Mouse (Mus musculus): Measurements from ENCODE around the gene Igf1r. TPM values are rescaled to one million over a fixed set of nuclear protein-coding genes. Genes with fewer than 3 reads are reported as not detected.

The Igf1r gene
- total RNA-seq, 1 experiment = 23.5 TPM

- DNase-seq (ENCODE audit: low read depth, low spot score) = no peak
- in situ Hi-C loops (cut with MboI; ENCODE audit: low sequenced_read_pairs in 2 of 2, unreplicated experiment in 2 of 2) = no loop called here
- Histone ChIP-seq H3K9ac (ENCODE audit: insufficient read depth, low read depth, low read length, poor library complexity, severe bottlenecking) (no peak overlapping the region), H3K36me3 (ENCODE audit: control insufficient read depth, insufficient read depth, low read length, poor library complexity, severe bottlenecking) (no peaks in the 10 kb centered on the region), H3K27ac (ENCODE audit: insufficient read depth, low read depth, low read length, poor library complexity, severe bottlenecking) (no peak overlapping the region), H3K9me3 (ENCODE audit: control insufficient read depth, insufficient read depth, low read depth, low read length) (no peaks in the 10 kb centered on the region), H3K4me1 (ENCODE audit: control insufficient read depth in 2 of 2, insufficient read depth in 2 of 2, low read length in 2 of 2, poor library complexity in 1 of 2) (peaks cover 0 to 2% of the 10 kb centered on the region in 2 experiments; a peak in 1 of 4 replicates), H3K4me3 (ENCODE audit: insufficient read depth in 1 of 2, low read depth in 1 of 2, low read length in 2 of 2, poor library complexity in 1 of 2, severe bottlenecking in 1 of 2) (no peak overlapping the region)
- no peak for TF ChIP-seq CHD2 (IDR thresholded peaks at IDR 0.05; ENCODE audit: low read depth, low read length)
- TF ChIP-seq MAFK (IDR thresholded peaks at IDR 0.05; ENCODE audit: insufficient read depth, low read depth, low read length) = no peak
- TF ChIP-seq ZC3H11A (IDR thresholded peaks at IDR 0.05; ENCODE audit: borderline replicate concordance, low read depth, low read length) = no peak
- no peak for TF ChIP-seq HCFC1 (IDR thresholded peaks at IDR 0.05; ENCODE audit: borderline replicate concordance, insufficient read depth, low read length)
- TF ChIP-seq ZNF384 (IDR thresholded peaks at IDR 0.05; ENCODE audit: low read depth, low read length) = no peak
Observed at GRCm38 (mm10) chr7:68100388-68100787, 147.8 kb downstream of the Igf1r start.

- Histone ChIP-seq H3K36me3 (ENCODE audit: control insufficient read depth, insufficient read depth, low read length, poor library complexity, severe bottlenecking) (no peaks in the 10 kb centered on the region), H3K4me3 (ENCODE audit: insufficient read depth in 1 of 2, low read depth in 1 of 2, low read length in 2 of 2, poor library complexity in 1 of 2, severe bottlenecking in 1 of 2) (no peak overlapping the region), H3K4me1 (ENCODE audit: control insufficient read depth in 2 of 2, insufficient read depth in 2 of 2, low read length in 2 of 2, poor library complexity in 1 of 2) (peaks cover 0 to 2% of the 10 kb centered on the region in 2 experiments; a peak in 1 of 4 replicates), H3K9ac (ENCODE audit: insufficient read depth, low read depth, low read length, poor library complexity, severe bottlenecking) (no peak overlapping the region), H3K27ac (ENCODE audit: insufficient read depth, low read depth, low read length, poor library complexity, severe bottlenecking) (no peak overlapping the region), H3K9me3 (ENCODE audit: control insufficient read depth, insufficient read depth, low read depth, low read length) (no peaks in the 10 kb centered on the region)
- TF ChIP-seq ZNF384 (IDR thresholded peaks at IDR 0.05; ENCODE audit: low read depth, low read length) = no peak
- TF ChIP-seq ZC3H11A (IDR thresholded peaks at IDR 0.05; ENCODE audit: borderline replicate concordance, low read depth, low read length) = no peak
- no peak for TF ChIP-seq MAFK (IDR thresholded peaks at IDR 0.05; ENCODE audit: insufficient read depth, low read depth, low read length)
- TF ChIP-seq HCFC1 (IDR thresholded peaks at IDR 0.05; ENCODE audit: borderline replicate concordance, insufficient read depth, low read length) = no peak
- no peak for TF ChIP-seq CHD2 (IDR thresholded peaks at IDR 0.05; ENCODE audit: low read depth, low read length)
- DNase-seq (ENCODE audit: low read depth, low spot score) = no peak
- in situ Hi-C loops (cut with MboI; ENCODE audit: low sequenced_read_pairs in 2 of 2, unreplicated experiment in 2 of 2) = no loop called here
Observed at GRCm38 (mm10) chr7:68102456-68103177, 150.0 kb downstream of the Igf1r start.

- H3K9ac ChIP-seq (ENCODE audit: insufficient read depth, low read depth, low read length, poor library complexity, severe bottlenecking) = no peak overlapping the region
- H3K4me3 ChIP-seq (ENCODE audit: insufficient read depth in 1 of 2, low read depth in 1 of 2, low read length in 2 of 2, poor library complexity in 1 of 2, severe bottlenecking in 1 of 2) = no peak overlapping the region
- DNase-seq (ENCODE audit: low read depth, low spot score) = no peak
- peaks cover 0 to 2% of the 10 kb centered on the region in 2 experiments; a peak in 1 of 4 replicates for H3K4me1 ChIP-seq (ENCODE audit: control insufficient read depth in 2 of 2, insufficient read depth in 2 of 2, low read length in 2 of 2, poor library complexity in 1 of 2)
- TF ChIP-seq ZNF384 (IDR thresholded peaks at IDR 0.05; ENCODE audit: low read depth, low read length) = no peak
- no peak for TF ChIP-seq MAFK (IDR thresholded peaks at IDR 0.05; ENCODE audit: insufficient read depth, low read depth, low read length)
- no peak for TF ChIP-seq CHD2 (IDR thresholded peaks at IDR 0.05; ENCODE audit: low read depth, low read length)
- no peak for TF ChIP-seq HCFC1 (IDR thresholded peaks at IDR 0.05; ENCODE audit: borderline replicate concordance, insufficient read depth, low read length)
- TF ChIP-seq ZC3H11A (IDR thresholded peaks at IDR 0.05; ENCODE audit: borderline replicate concordance, low read depth, low read length) = no peak
- H3K9me3 ChIP-seq (ENCODE audit: control insufficient read depth, insufficient read depth, low read depth, low read length) = no peaks in the 10 kb centered on the region
- in situ Hi-C loops (cut with MboI; ENCODE audit: low sequenced_read_pairs in 2 of 2, unreplicated experiment in 2 of 2) = no loop called here
- no peak overlapping the region for H3K27ac ChIP-seq (ENCODE audit: insufficient read depth, low read depth, low read length, poor library complexity, severe bottlenecking)
- H3K36me3 ChIP-seq (ENCODE audit: control insufficient read depth, insufficient read depth, low read length, poor library complexity, severe bottlenecking) = no peaks in the 10 kb centered on the region
Observed at GRCm38 (mm10) chr7:68103178-68103530, 150.5 kb downstream of the Igf1r start.

- in situ Hi-C loops (cut with MboI; ENCODE audit: low sequenced_read_pairs in 2 of 2, unreplicated experiment in 2 of 2) = no loop called here
- TF ChIP-seq MAFK (IDR thresholded peaks at IDR 0.05; ENCODE audit: insufficient read depth, low read depth, low read length) (0 out of 2 replicates have a peak, but pooled peaks have one; percentile 33), ZC3H11A (IDR thresholded peaks at IDR 0.05; ENCODE audit: borderline replicate concordance, low read depth, low read length) (no peak)
- no peak for DNase-seq (ENCODE audit: low read depth, low spot score)
- Histone ChIP-seq H3K4me1 (ENCODE audit: control insufficient read depth in 2 of 2, insufficient read depth in 2 of 2, low read length in 2 of 2, poor library complexity in 1 of 2) (no peaks in the 10 kb centered on the region), H3K36me3 (ENCODE audit: control insufficient read depth, insufficient read depth, low read length, poor library complexity, severe bottlenecking) (no peaks in the 10 kb centered on the region), H3K9me3 (ENCODE audit: control insufficient read depth, insufficient read depth, low read depth, low read length) (no peaks in the 10 kb centered on the region), H3K4me3 (ENCODE audit: insufficient read depth in 1 of 2, low read depth in 1 of 2, low read length in 2 of 2, poor library complexity in 1 of 2, severe bottlenecking in 1 of 2) (no peak overlapping the region), H3K9ac (ENCODE audit: insufficient read depth, low read depth, low read length, poor library complexity, severe bottlenecking) (no peak overlapping the region), H3K27ac (ENCODE audit: insufficient read depth, low read depth, low read length, poor library complexity, severe bottlenecking) (no peak overlapping the region)
Observed at GRCm38 (mm10) chr7:68111532-68111931, 158.9 kb downstream of the Igf1r start.
